Mouse (Mus musculus): ENCODE results near the gene Mfap4. TPM values are rescaled to one million over a fixed set of nuclear protein-coding genes. Genes with fewer than 3 reads are reported as not detected.

Gene Mfap4
- total and polyA plus RNA-seq, 3 experiments = not detected

DNA sequence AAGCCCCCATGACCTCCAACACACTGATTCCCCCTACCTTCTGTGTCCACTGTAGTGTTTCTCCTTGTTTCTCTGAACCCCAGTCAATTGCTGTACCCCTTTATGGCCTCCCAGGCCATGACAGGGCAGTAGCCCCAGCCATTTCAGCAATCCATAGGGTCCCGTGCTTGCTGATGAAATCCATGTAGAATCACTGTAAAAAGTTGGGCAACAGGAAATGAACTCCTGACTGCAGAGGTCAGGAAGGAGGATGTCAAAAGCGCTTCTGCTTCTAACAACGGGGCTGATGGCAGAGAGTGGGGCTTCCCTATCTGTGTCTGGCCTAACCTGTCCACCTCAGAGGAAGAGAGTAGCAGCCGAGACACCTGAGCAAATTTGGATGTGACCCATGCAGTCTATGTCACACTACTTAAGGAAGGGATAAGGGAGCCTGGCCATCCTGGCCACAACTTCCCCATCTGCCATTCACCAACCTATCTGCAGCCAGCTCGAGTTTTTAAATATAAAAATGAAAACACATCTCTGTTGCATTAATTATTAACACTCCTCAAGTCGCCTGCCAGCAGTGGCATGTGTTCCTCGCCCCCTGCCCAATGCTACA is 15.8 kb upstream of the Mfap4 start:
- Histone ChIP-seq H3K4me2 (ENCODE audit: insufficient read depth, low read depth, poor library complexity, severe bottlenecking) (no peak overlapping the region), H3K27me3 (replicated peaks) (peaks cover 42% of the 10 kb centered on the region), H3K36me3 (replicated peaks in 1 of 2; ENCODE audit: control insufficient read depth in 1 of 2, insufficient read depth in 1 of 2, low read length in 1 of 2) (no peaks in the 10 kb centered on the region), H3K9me3 (replicated peaks; ENCODE audit: low read length) (no peaks in the 10 kb centered on the region), H3K27ac (ENCODE audit: insufficient read depth, low read depth) (no peak overlapping the region), H3K4me3 (replicated peaks in 1 of 3; ENCODE audit: low read depth in 2 of 3, low read length in 2 of 3, poor library complexity in 1 of 3) (no peak overlapping the region), H3K79me2 (replicated peaks; ENCODE audit: control insufficient read depth, extremely low read depth, insufficient read depth, poor library complexity, severe bottlenecking) (no peaks in the 10 kb centered on the region), H3K9ac (ENCODE audit: insufficient read depth, low read depth) (no peak overlapping the region), H3K4me1 (ENCODE audit: control insufficient read depth in 1 of 2, insufficient read depth in 2 of 2) (no peaks in the 10 kb centered on the region)
- in situ Hi-C loops (cut with MboI; ENCODE audit: low pct_ligation_motif_present, low pct_unique_long_range_greater_than_20kb, low sequenced_read_pairs) = no loop called here
- TF ChIP-seq CTCF (conservative IDR thresholded peaks at IDR 0.05 in 1 of 2, IDR thresholded peaks at IDR 0.05 in 1 of 2; ENCODE audit: low read depth in 2 of 2, low read length in 2 of 2) (no peak), SIN3A (IDR thresholded peaks at IDR 0.05; ENCODE audit: low read length) (no peak), ZC3H11A (IDR thresholded peaks at IDR 0.05; ENCODE audit: low read depth, low read length) (no peak), RAD21 (IDR thresholded peaks at IDR 0.05; ENCODE audit: low read depth, low read length) (no peak), USF1 (IDR thresholded peaks at IDR 0.05; ENCODE audit: low read depth, low read length) (no peak), GABPA (IDR thresholded peaks at IDR 0.05; ENCODE audit: insufficient replicate concordance, low read depth, low read length) (no peak), EP300 (IDR thresholded peaks at IDR 0.05; ENCODE audit: low read length) (no peak), IRF4 (IDR thresholded peaks at IDR 0.05; ENCODE audit: low read depth, low read length) (no peak), MEF2A (IDR thresholded peaks at IDR 0.05; ENCODE audit: borderline replicate concordance, low read depth, low read length) (no peak), CHD2 (IDR thresholded peaks at IDR 0.05; ENCODE audit: low read length) (no peak), HCFC1 (IDR thresholded peaks at IDR 0.05; ENCODE audit: low read depth, low read length) (no peak)
- dilution Hi-C loops (cut with MboI; ENCODE audit: extremely low pct_ligation_motif_present, extremely low pct_unique_long_range_greater_than_20kb, low sequenced_read_pairs) = no loop called here
- no peak for DNase-seq (ENCODE audit: extremely low read depth)

GRCm38 (mm10) chr11:61470880-61471279 is 14.4 kb upstream of the Mfap4 start:
- no peaks in the 10 kb centered on the region for H3K4me1 ChIP-seq (ENCODE audit: control insufficient read depth in 1 of 2, insufficient read depth in 2 of 2)
- in situ Hi-C loops (cut with MboI; ENCODE audit: low pct_ligation_motif_present, low pct_unique_long_range_greater_than_20kb, low sequenced_read_pairs) (no loop called here), dilution Hi-C loops (cut with MboI; ENCODE audit: extremely low pct_ligation_motif_present, extremely low pct_unique_long_range_greater_than_20kb, low sequenced_read_pairs) (no loop called here)
- no peak overlapping the region for H3K4me3 ChIP-seq (replicated peaks in 1 of 3; ENCODE audit: low read depth in 2 of 3, low read length in 2 of 3, poor library complexity in 1 of 3)
- no peaks in the 10 kb centered on the region for H3K36me3 ChIP-seq (replicated peaks in 1 of 2; ENCODE audit: control insufficient read depth in 1 of 2, insufficient read depth in 1 of 2, low read length in 1 of 2)
- H3K79me2 ChIP-seq (replicated peaks; ENCODE audit: control insufficient read depth, extremely low read depth, insufficient read depth, poor library complexity, severe bottlenecking) = no peaks in the 10 kb centered on the region
- peaks cover 39% of the 10 kb centered on the region for H3K27me3 ChIP-seq (replicated peaks)
- DNase-seq (ENCODE audit: extremely low read depth) = no peak
- TF ChIP-seq MXI1 (IDR thresholded peaks at IDR 0.05; ENCODE audit: low read depth, low read length) = no peak
- no peak for TF ChIP-seq MAX (IDR thresholded peaks at IDR 0.05; ENCODE audit: low read length)
- TF ChIP-seq NELFE (IDR thresholded peaks at IDR 0.05; ENCODE audit: low read depth, low read length) = no peak
- H3K9me3 ChIP-seq (replicated peaks; ENCODE audit: low read length) = no peaks in the 10 kb centered on the region
- no peak overlapping the region for H3K9ac ChIP-seq (ENCODE audit: insufficient read depth, low read depth)
- H3K27ac ChIP-seq (ENCODE audit: insufficient read depth, low read depth) = no peak overlapping the region
- H3K4me2 ChIP-seq (ENCODE audit: insufficient read depth, low read depth, poor library complexity, severe bottlenecking) = no peak overlapping the region

DNA sequence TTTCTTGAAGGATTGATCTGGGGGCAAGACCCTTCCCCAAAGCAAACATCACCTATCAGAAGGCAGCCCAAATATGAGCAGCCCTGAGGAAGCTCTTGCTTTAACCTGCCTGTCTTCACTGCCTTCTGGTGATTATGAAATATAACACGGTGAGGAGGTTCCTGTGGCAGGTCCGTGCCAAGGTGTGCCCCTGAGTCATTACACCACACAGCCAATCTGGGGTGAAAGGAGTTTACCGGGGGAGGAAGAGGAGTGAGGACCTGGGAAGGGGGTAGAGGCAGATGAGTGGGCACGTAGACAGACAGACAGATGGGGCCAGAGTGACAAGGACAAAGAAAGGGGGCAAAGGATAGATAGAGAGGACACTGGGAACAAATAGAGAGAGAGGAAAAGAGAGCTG is 11.6 kb upstream of the Mfap4 start:
- Histone ChIP-seq H3K4me3 (replicated peaks in 1 of 3; ENCODE audit: low read depth in 2 of 3, low read length in 2 of 3, poor library complexity in 1 of 3) (no peak overlapping the region), H3K27ac (ENCODE audit: insufficient read depth, low read depth) (no peak overlapping the region), H3K9me3 (replicated peaks; ENCODE audit: low read length) (no peaks in the 10 kb centered on the region), H3K9ac (ENCODE audit: insufficient read depth, low read depth) (no peak overlapping the region), H3K36me3 (replicated peaks in 1 of 2; ENCODE audit: control insufficient read depth in 1 of 2, insufficient read depth in 1 of 2, low read length in 1 of 2) (no peaks in the 10 kb centered on the region), H3K4me1 (ENCODE audit: control insufficient read depth in 1 of 2, insufficient read depth in 2 of 2) (no peaks in the 10 kb centered on the region), H3K27me3 (replicated peaks) (peaks cover 33% of the 10 kb centered on the region), H3K79me2 (replicated peaks; ENCODE audit: control insufficient read depth, extremely low read depth, insufficient read depth, poor library complexity, severe bottlenecking) (no peaks in the 10 kb centered on the region), H3K4me2 (ENCODE audit: insufficient read depth, low read depth, poor library complexity, severe bottlenecking) (no peak overlapping the region)
- TF ChIP-seq NELFE (IDR thresholded peaks at IDR 0.05; ENCODE audit: low read depth, low read length) = no peak
- dilution Hi-C loops (cut with MboI; ENCODE audit: extremely low pct_ligation_motif_present, extremely low pct_unique_long_range_greater_than_20kb, low sequenced_read_pairs) (no loop called here), in situ Hi-C loops (cut with MboI; ENCODE audit: low pct_ligation_motif_present, low pct_unique_long_range_greater_than_20kb, low sequenced_read_pairs) (no loop called here)
- DNase-seq (ENCODE audit: extremely low read depth) = no peak
